ENCODE assay signal across 8 mouse cellular contexts in the genomic region with DNA sequence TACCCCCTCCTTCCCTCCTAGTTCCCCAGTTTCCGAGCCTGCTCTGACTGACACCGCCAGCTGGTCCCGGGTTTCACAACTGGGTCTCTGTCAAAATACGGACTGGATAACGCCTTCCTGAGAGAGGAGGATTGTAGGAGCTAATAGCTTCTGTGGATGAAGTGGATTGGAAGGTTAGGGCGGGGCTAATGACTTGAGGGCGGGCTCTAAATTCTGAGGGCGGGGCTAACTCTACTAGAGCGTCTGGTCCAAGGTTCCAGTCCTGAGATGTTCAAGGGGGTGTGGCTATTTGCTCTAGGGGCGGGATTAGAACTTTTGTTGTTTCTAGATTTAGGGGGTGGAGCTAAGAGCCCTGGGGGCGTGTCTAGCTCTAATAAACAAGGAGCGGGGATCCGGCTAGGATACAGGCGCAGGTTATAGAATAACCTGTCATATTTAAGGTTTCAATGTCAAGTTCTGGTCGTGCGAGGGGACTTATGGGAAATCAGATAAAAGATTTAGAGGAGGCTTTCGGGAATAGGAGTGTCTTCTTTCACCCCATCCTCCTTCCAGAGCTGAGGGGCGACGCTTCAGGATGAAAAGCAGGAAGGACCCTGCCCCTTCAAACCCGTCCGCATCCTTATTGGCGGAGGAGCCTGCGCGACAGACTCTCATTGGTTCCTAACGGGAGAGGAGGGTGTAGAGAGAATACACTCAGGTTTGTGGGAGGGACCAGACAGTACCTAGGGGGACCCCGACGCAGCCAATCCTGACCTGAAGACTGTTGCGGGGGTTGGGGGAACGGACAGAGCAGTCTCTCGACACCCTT. TPM values are rescaled to one million over a fixed set of nuclear protein-coding genes. Genes with fewer than 3 reads are reported as not detected.
DNase-seq lines count a peak whose midpoint lies in the region; ATAC-seq and TF ChIP-seq lines count a peak whose summit lies in the region.

A gene (plus strand): TSS at position 714 of the 808 bp plus-strand sequence.

- H3K27ac ChIP-seq in spleen, adult 2 months (ENCODE audit: insufficient read depth, low read length), result no peak within 1 kb of the TSS
- H3K27ac ChIP-seq in embryonic facial prominence, embryonic 10.5 days (replicated peaks), result no peak within 1 kb of the TSS
- no peak within 1 kb of the TSS for H3K27ac ChIP-seq in kidney, embryonic 15.5 days
- no peak within 1 kb of the TSS for H3K27ac ChIP-seq in limb, embryonic 13.5 days
- H3K27ac ChIP-seq in midbrain, postnatal 0 days (ENCODE audit: low read depth, low read length), result peak within 1 kb of the TSS; percentile 63

- H3K4me3 ChIP-seq in spleen, adult 2 months (ENCODE audit: extremely low read depth, insufficient read depth, insufficient read length), result no peak within 1 kb of the TSS
- H3K4me3 ChIP-seq in embryonic facial prominence, embryonic 10.5 days, result peak within 1 kb of the TSS; percentile 55
- peak within 1 kb of the TSS; percentile 30 for H3K4me3 ChIP-seq in kidney, embryonic 15.5 days (replicated peaks)
- H3K4me3 ChIP-seq in limb, embryonic 13.5 days, result peak within 1 kb of the TSS; percentile 37
- peak within 1 kb of the TSS; percentile 74 for H3K4me3 ChIP-seq in midbrain, postnatal 0 days (ENCODE audit: low read depth, low read length)

- H3K9me3 ChIP-seq in embryonic facial prominence, embryonic 10.5 days, result peaks cover 3% of the 10 kb centered on the region; the same call in 1 of the 2 replicates
- H3K9me3 ChIP-seq in kidney, embryonic 15.5 days (replicated peaks), result peaks cover 5% of the 10 kb centered on the region; the same call in 1 of the 2 replicates
- H3K9me3 ChIP-seq in limb, embryonic 13.5 days, result peaks cover 7% of the 10 kb centered on the region
- H3K9me3 ChIP-seq in midbrain, postnatal 0 days (ENCODE audit: low read length), result no peaks in the 10 kb centered on the region

- peak within 1 kb of the TSS; percentile 49 for H3K4me2 ChIP-seq in kidney, embryonic 15.5 days
- H3K4me2 ChIP-seq in limb, embryonic 13.5 days (replicated peaks), result peak within 1 kb of the TSS; percentile 60
- H3K4me2 ChIP-seq in midbrain, postnatal 0 days (ENCODE audit: low read depth, low read length, poor library complexity, severe bottlenecking), result peak within 1 kb of the TSS; percentile 88

- peaks cover 17% of the 10 kb centered on the region for H3K27me3 ChIP-seq in spleen, adult 2 months (ENCODE audit: control insufficient read depth, insufficient read depth, low read length)
- H3K27me3 ChIP-seq in embryonic facial prominence, embryonic 10.5 days (replicated peaks; ENCODE audit: low read depth, poor library complexity, severe bottlenecking), result peaks cover 83% of the 10 kb centered on the region
- peaks cover 66% of the 10 kb centered on the region for H3K27me3 ChIP-seq in kidney, embryonic 15.5 days
- H3K27me3 ChIP-seq in limb, embryonic 13.5 days, result peaks cover 73% of the 10 kb centered on the region
- no peaks in the 10 kb centered on the region for H3K27me3 ChIP-seq in midbrain, postnatal 0 days (ENCODE audit: insufficient read depth, low read length)

- TF ChIP-seq CTCF in spleen, adult 2 months (IDR thresholded peaks at IDR 0.05; ENCODE audit: extremely low read depth, insufficient read depth, insufficient read length, insufficient replicate concordance), result no peak
- no peak for TF ChIP-seq CTCF in midbrain, postnatal 0 days (IDR thresholded peaks at IDR 0.05)

- TF ChIP-seq POLR2A in spleen, adult 2 months (IDR thresholded peaks at IDR 0.05; ENCODE audit: low read depth, low read length), result no peak

- no peak within 1 kb of the TSS for H3K9ac ChIP-seq in kidney, embryonic 15.5 days
- peak within 1 kb of the TSS; percentile 55 for H3K9ac ChIP-seq in limb, embryonic 13.5 days
- peak within 1 kb of the TSS; percentile 85 for H3K9ac ChIP-seq in midbrain, postnatal 0 days (replicated peaks; ENCODE audit: low read length, poor library complexity, severe bottlenecking)

- no peaks in the 10 kb centered on the region for H3K36me3 ChIP-seq in spleen, adult 2 months (ENCODE audit: control insufficient read depth, insufficient read depth, low read length)
- no peaks in the 10 kb centered on the region for H3K36me3 ChIP-seq in embryonic facial prominence, embryonic 10.5 days (replicated peaks)
- no peaks in the 10 kb centered on the region for H3K36me3 ChIP-seq in kidney, embryonic 15.5 days
- no peaks in the 10 kb centered on the region for H3K36me3 ChIP-seq in limb, embryonic 13.5 days
- no peaks in the 10 kb centered on the region for H3K36me3 ChIP-seq in midbrain, postnatal 0 days (ENCODE audit: insufficient read depth, low read length)

- no peak; the same call in 1 of the 2 replicates for ATAC-seq in kidney, embryonic 15.5 days (replicated peaks; ENCODE audit: low FRiP score)
- peak; percentile 37; the same call in 1 of the 2 replicates for ATAC-seq in limb, embryonic 13.5 days (ENCODE audit: low FRiP score, low read depth)
- ATAC-seq in midbrain, postnatal 0 days (ENCODE audit: low FRiP score), result peak; percentile 95

- peaks cover 4% of the 10 kb centered on the region; the same call in 1 of the 2 replicates for H3K4me1 ChIP-seq in spleen, adult 2 months (ENCODE audit: control insufficient read depth, insufficient read depth, insufficient read length)
- peaks cover 56% of the 10 kb centered on the region for H3K4me1 ChIP-seq in embryonic facial prominence, embryonic 10.5 days
- H3K4me1 ChIP-seq in kidney, embryonic 15.5 days, result peaks cover 59% of the 10 kb centered on the region
- peaks cover 21% of the 10 kb centered on the region for H3K4me1 ChIP-seq in limb, embryonic 13.5 days
- no peaks in the 10 kb centered on the region; the same call in 1 of the 2 replicates for H3K4me1 ChIP-seq in midbrain, postnatal 0 days (ENCODE audit: insufficient read depth, low read length)

- 9% methylated on average over 30 of the region's 30 CpGs for WGBS in spleen, adult 2 months
- WGBS in embryonic facial prominence, embryonic 10.5 days, result 1% methylated on average over 30 of the region's 30 CpGs
- 2% methylated on average over 30 of the region's 30 CpGs for WGBS in kidney, embryonic 15.5 days
- 1% methylated on average over 30 of the region's 30 CpGs for WGBS in limb, embryonic 13.5 days
- under 1% methylated on average over 30 of the region's 30 CpGs for WGBS in midbrain, postnatal 0 days

- DNase-seq in spleen, adult 2 months (ENCODE audit: low read depth in 1 of 2, low spot score in 2 of 2), result no peak
- DNase-seq in spleen, postnatal 36 days (ENCODE audit: low spot score in 2 of 2), result no peak
- peak; percentile 63 for DNase-seq in embryonic facial prominence, embryonic 10.5 days (ENCODE audit: low spot score)
- no peak for DNase-seq in heart, adult 8-10 months (ENCODE audit: low spot score)
- peak; percentile 95 for DNase-seq in midbrain, postnatal 0 days (ENCODE audit: low spot score)
- no peak for DNase-seq in urinary bladder, postnatal 4 days (ENCODE audit: low spot score in 2 of 2)

RNA-seq across cellular contexts. Expression of the gene that starts here (rescaled TPM):
- 27.4 and 27.9 TPM in 2 replicates for polyA plus RNA-seq in spleen, adult 2 months (2012; rRNA removed)
- polyA plus RNA-seq in embryonic facial prominence, embryonic 10.5 days (2016; fragmentation: Nextera tagmentation; extraction: Ambion mirVana), result 5.2 and 6.2 TPM in 2 replicates
- total RNA-seq in heart, adult 8-10 months (2022), result 10 to 100 TPM; 32.0 to 45.7 (median 35.7) TPM
- 9.5 and 16.8 TPM in 2 replicates for polyA plus RNA-seq in kidney, embryonic 15.5 days (2015; fragmentation: Nextera tagmentation; extraction: Ambion mirVana)
- polyA plus RNA-seq in limb, embryonic 13.5 days (2015; fragmentation: Nextera tagmentation; extraction: Ambion mirVana), result 5.2 and 5.5 TPM in 2 replicates
- total RNA-seq in midbrain, postnatal 0 days (2014; rRNA removed), result 83.7 and 89.0 TPM in 2 replicates
- polyA plus RNA-seq in midbrain, postnatal 0 days (2015; fragmentation: Nextera tagmentation; extraction: Ambion mirVana), result 13.1 and 13.4 TPM in 2 replicates

Comparison
In these comparisons a context has a peak if more than half of its experiments do, and no peak if none do; other contexts are left out.
1. DNase-seq: peak in embryonic facial prominence, embryonic 10.5 days (single experiment) and midbrain, postnatal 0 days (single experiment); none in spleen, adult 2 months (0 of 2), spleen, postnatal 36 days (0 of 2), heart, adult 8-10 months (single experiment) and urinary bladder, postnatal 4 days (0 of 2).
2. Peak in every context shown above with its lines, with median percentiles within 50 percentile points of each other: H3K4me2 ChIP-seq.